Mouse (Mus musculus) ES-E14 (cell line): ENCODE measurements at regions not wholly inside any gene's neighbourhood (a gene's known extent, or its start where the extent isn't known, plus 50 kb on each side); places are given as distances from the start of the nearest gene placed in this dataset.

ENCODE experiments used
- DNase-seq: peaks from one replicate; pipeline ENCODE4 v3.0.0-alpha.2; 2013; ENCODE audit warnings: low read depth, low spot score
- H3K27ac ChIP-seq: 2 replicates; pipeline ENCODE4 v1.5.1; 2012; ENCODE audit warnings: low read depth, mild to moderate bottlenecking, low read length, moderate library complexity, mixed read lengths; ENCODE audit not compliant: poor library complexity, insufficient read depth, severe bottlenecking
- H3K36me3 ChIP-seq: 2 replicates; pipeline ENCODE4 v1.6.1; 2012; ENCODE audit warnings: mild to moderate bottlenecking, low read length, moderate library complexity, mixed read lengths; ENCODE audit not compliant: control insufficient read depth, poor library complexity, insufficient read depth, severe bottlenecking
- H3K4me1 ChIP-seq, 2 experiments: fragments of 150-350 bp in 1 of 2; sonication (generic) in 1 of 2; 2 replicates each; pipeline ENCODE4 v1.6.1; 2012; ENCODE audit warnings: low read length in 2 of 2, mild to moderate bottlenecking in 1 of 2, mixed read lengths in 1 of 2; ENCODE audit not compliant: control insufficient read depth in 2 of 2, insufficient read depth in 2 of 2, poor library complexity in 1 of 2
- H3K4me3 ChIP-seq, 2 experiments: fragments of 150-350 bp in 1 of 2; sonication (generic) in 1 of 2; 2 replicates each; pipeline ENCODE4 v1.5.1; 2012; ENCODE audit warnings: low read length in 2 of 2, low read depth in 1 of 2, mild to moderate bottlenecking in 1 of 2, mixed read lengths in 1 of 2; ENCODE audit not compliant: insufficient read depth in 1 of 2, poor library complexity in 1 of 2, severe bottlenecking in 1 of 2
- H3K9ac ChIP-seq: 2 replicates; pipeline ENCODE4 v1.6.1; 2012; ENCODE audit warnings: low read depth, mild to moderate bottlenecking, low read length, mixed read lengths; ENCODE audit not compliant: poor library complexity, insufficient read depth, severe bottlenecking
- H3K9me3 ChIP-seq: fragments of 150-350 bp; sonication (generic); 2 replicates; pipeline ENCODE4 v1.6.1; 2012; ENCODE audit warnings: low read depth, mild to moderate bottlenecking, low read length; ENCODE audit not compliant: control insufficient read depth, insufficient read depth
- CHD2 ChIP-seq: IDR thresholded peaks from 2 replicates; pipeline ENCODE4 v1.6.1; 2014; ENCODE audit warnings: mild to moderate bottlenecking, low read depth, low read length, inconsistent platforms
- HCFC1 ChIP-seq: IDR thresholded peaks from 2 replicates; pipeline ENCODE4 v1.6.1; 2012; ENCODE audit warnings: low read length, inconsistent platforms, borderline replicate concordance; ENCODE audit not compliant: insufficient read depth
- MAFK ChIP-seq: IDR thresholded peaks from 2 replicates; pipeline ENCODE4 v1.6.1; 2014; ENCODE audit warnings: mild to moderate bottlenecking, low read depth, low read length, inconsistent platforms; ENCODE audit not compliant: insufficient read depth
- ZC3H11A ChIP-seq: IDR thresholded peaks from 2 replicates; pipeline ENCODE4 v1.6.1; 2012; ENCODE audit warnings: low read depth, mild to moderate bottlenecking, inconsistent platforms, low read length, borderline replicate concordance
- ZNF384 ChIP-seq: IDR thresholded peaks from 2 replicates; pipeline ENCODE4 v1.6.1; 2012; ENCODE audit warnings: low read depth, low read length, inconsistent platforms
- in situ Hi-C, 2 experiments: fragments of 600-800 bp; cut with MboI; formaldehyde crosslinking; loops; one replicate each; pipeline ENCODE4 v1.15.1; 2025; ENCODE audit warnings: low sequenced_read_pairs in 2 of 2, inconsistent platforms in 1 of 2; ENCODE audit not compliant: unreplicated experiment in 2 of 2

DNA sequence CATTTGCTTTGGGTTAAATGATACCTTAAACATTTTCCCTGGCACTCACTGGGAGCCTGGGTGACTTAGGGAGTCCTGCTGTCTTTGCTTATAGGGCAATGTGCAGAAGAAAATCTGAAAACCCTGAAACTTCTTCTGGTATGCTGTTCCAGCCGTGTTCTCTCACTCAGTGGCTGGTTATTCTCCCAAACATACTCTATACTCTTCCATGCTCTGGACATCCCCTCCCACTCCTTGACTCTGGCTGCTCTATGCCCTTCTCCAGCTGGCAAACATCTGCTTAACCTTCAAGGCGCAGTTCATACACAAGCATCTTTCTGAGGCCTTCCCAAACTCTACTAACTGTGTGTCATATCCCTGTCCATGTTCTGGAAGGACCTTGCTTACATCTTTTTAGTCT, 227.2 kb upstream of the Jun start:
- Histone ChIP-seq H3K9me3 (no peaks in the 10 kb centered on the region), H3K36me3 (no peaks in the 10 kb centered on the region), H3K4me1 (peaks cover 2 to 3% of the 10 kb centered on the region in 2 experiments; a peak in 2 of 4 replicates), H3K4me3 (no peak overlapping the region), H3K9ac (no peak overlapping the region), H3K27ac (no peak overlapping the region)
- in situ Hi-C loops = no loop called here
- no peak for TF ChIP-seq ZC3H11A
- no peak for TF ChIP-seq ZNF384
- no peak for DNase-seq

DNA sequence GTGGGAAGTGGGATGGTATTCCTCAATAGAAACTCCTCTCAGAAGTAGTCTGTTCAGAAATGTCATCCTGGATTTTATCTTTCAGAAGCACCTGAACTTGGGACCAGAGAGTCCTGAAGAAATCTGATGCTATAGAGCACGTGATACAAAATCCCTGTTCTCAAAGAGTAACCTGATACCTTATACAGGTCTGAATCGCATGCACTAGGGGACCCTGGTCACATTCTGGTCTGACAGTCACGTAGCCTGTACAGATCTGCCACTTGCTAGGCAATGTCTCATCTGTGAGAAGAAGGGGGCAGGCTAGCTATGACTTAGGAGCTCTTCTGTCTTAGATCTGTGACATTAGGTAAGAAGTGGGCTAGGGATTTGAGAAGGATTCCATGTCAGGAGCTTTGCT, 230.1 kb upstream of the Jun start:
- no peak overlapping the region for H3K27ac ChIP-seq
- in situ Hi-C loops = no loop called here
- H3K4me1 ChIP-seq = peaks cover 2 to 3% of the 10 kb centered on the region in 2 experiments; a peak in 2 of 4 replicates
- no peaks in the 10 kb centered on the region for H3K9me3 ChIP-seq
- no peak overlapping the region for H3K9ac ChIP-seq
- TF ChIP-seq ZC3H11A (no peak), ZNF384 (no peak), HCFC1 (no peak), CHD2 (no peak), MAFK (no peak)
- no peak overlapping the region for H3K4me3 ChIP-seq
- no peaks in the 10 kb centered on the region for H3K36me3 ChIP-seq
- DNase-seq = no peak

DNA sequence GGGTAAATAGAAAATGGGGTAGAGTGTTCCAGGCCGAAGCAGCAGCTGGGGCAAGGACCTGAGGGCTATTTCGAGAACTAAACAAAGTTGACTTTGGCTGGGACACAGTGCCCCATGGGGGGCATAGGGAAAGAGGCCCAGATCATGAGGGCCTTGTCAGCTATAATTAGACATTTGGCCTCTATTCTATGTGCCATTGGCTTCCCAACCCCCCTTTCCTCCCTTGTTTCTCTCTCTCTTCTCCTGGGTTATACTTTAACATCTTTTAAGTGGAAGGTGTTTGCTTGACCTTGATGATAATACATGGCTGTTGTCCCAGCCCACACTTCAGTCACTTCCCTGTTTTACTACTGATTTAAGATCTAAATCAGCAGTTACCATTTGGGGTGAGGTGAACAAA, 231.8 kb upstream of the Jun start:
- Histone ChIP-seq H3K4me3 (no peak overlapping the region), H3K36me3 (no peaks in the 10 kb centered on the region), H3K9me3 (no peaks in the 10 kb centered on the region), H3K9ac (no peak overlapping the region), H3K4me1 (no peaks in the 10 kb centered on the region), H3K27ac (no peak overlapping the region)
- TF ChIP-seq MAFK (no peak), HCFC1 (no peak), ZNF384 (no peak), ZC3H11A (no peak), CHD2 (no peak)
- DNase-seq = no peak
- in situ Hi-C loops = no loop called here

DNA sequence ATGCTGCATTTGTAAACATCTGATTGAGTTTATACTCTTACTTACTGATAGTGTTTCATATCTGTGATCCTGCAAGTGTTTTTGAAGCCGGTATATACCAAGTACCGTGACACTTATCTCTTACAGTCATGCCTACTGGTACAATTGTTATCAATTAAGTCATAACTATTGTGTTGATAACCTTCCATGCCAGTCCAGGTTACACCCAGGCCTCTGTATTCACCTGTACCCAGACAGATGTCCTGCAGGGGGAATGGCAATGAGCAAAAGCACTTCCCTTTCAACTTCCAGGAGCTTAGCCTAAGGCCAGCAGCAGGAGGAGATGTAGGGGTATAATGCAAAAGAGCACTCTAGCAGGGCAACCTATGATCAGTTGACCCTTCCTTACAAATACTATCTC, 232.2 kb upstream of the Jun start:
- H3K4me3 ChIP-seq = no peak overlapping the region
- H3K9me3 ChIP-seq = no peaks in the 10 kb centered on the region
- H3K4me1 ChIP-seq = no peaks in the 10 kb centered on the region
- TF ChIP-seq MAFK = no peak
- in situ Hi-C loops = no loop called here
- no peaks in the 10 kb centered on the region for H3K36me3 ChIP-seq
- no peak overlapping the region for H3K27ac ChIP-seq
- no peak overlapping the region for H3K9ac ChIP-seq
- no peak for DNase-seq

DNA sequence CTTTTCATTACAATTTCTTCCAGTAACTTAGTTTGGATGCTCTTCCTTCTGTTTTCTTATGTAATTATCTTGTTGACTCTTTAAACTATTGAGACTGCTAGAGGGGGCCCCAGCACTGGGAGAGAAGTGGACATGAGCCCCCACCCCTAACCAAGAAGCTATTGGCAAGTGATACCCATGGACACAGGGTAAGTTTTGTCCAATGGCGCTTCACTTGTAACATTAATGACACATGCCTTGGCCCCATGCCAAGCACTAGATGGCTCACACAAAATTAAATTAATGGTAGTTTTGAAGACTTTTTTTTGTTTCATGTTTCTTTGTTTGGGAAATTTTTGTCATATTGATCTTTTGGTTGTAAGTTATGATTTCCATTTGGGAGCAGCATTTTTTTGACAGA, 232.7 kb upstream of the Jun start:
- in situ Hi-C loops = no loop called here
- Histone ChIP-seq H3K27ac (no peak overlapping the region), H3K4me1 (no peaks in the 10 kb centered on the region), H3K9ac (no peak overlapping the region), H3K36me3 (no peaks in the 10 kb centered on the region), H3K9me3 (no peaks in the 10 kb centered on the region), H3K4me3 (no peak overlapping the region)
- DNase-seq = no peak
- TF ChIP-seq MAFK = no peak
- TF ChIP-seq ZC3H11A = no peak
- TF ChIP-seq HCFC1 = no peak
- TF ChIP-seq CHD2 = no peak
- TF ChIP-seq ZNF384 = no peak
